Mouse (Mus musculus): Measurements from ENCODE around the gene Kctd12b. TPM values are rescaled to one million over a fixed set of nuclear protein-coding genes. Genes with fewer than 3 reads are reported as not detected.

Kctd12b gene
- 0.15 to 0.39 TPM (median 0.25 TPM) in 4 replicates for total RNA-seq (2023)

DNA sequence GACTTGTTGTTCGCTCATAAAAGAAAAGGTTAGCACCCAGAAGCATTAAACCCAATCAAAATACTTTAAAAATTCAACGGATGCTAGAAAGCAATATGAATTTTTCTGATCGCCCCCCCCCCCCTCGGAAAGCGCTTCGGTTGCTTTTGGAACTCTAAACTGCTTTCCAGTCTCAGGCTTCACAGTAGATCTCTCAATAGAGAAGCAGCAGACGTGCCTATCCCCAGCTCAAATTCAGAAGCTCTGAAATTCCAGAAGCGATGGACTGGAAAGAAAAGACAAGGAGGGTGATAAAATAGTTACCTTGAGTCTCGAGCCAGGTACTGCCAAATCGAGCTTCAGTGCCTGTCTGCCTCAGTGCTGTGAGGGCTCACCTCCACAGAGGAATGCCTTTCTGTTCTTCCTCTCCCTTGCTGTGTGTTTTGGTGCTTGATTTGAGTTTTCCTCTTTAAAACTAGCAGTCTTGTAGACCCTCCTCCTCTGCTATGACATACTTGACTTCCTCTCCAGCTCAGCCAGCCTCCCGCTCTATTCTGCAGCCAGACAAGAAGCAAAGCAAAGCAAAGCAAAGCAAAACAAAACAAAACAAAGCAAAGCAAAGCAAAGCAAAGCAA, at the start of gene Kctd12b:
Gene Kctd12b (minus strand): TSS at position 610 of the 614 bp plus-strand sequence.

DNA sequence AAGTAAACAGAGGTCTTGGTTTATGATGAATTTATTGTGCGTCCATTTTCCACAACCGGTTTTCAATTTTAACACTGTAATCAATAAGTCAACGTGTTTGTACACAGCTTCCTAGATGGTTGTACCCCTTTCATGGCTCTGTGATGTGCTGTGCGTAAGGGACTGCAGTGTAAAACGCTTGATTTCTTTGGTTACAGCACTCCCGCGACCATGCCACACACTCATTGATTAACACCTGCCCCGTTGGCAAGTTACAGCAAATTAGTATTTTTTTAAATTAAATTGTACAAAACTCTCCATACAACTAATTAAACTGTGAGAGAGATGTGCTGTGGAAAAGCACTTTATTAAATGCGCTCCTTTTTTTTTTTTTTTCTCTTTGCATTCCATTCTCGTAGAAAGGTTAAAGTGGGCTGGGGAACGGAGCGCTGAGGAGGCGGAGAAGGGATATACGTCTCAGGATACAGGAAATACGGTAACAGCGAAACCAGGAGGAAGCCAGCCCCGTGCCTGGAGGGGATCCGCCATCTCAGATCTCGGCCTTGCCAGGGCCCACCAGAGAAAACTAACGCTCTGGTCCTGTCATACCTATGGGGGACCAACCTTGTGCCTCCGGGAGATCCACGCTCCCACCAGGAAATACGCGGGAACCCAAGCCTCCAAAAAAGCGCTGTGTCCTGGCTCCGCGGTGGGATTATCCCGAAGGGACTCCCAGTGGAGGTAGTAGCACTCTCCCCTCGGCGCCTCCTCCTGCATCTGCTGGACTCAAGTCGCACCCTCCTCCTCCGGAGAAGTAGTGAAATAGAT, 27.1 kb upstream of the Kctd12b start, which contains the start of gene Nbdy:
Gene Nbdy (plus strand): TSS at position 481 of the 807 bp plus-strand sequence.

Other genes with a start within 250 kb of the Kctd12b start
- 50.2 to 53.5 TPM (median 52.0 TPM) in 4 replicates for gene Ubqln2, start 198.2 kb downstream of the Kctd12b start, total RNA-seq (2023)
- not detected in 4 replicates for gene Cypt3, start 137.8 kb downstream of the Kctd12b start, total RNA-seq (2023)
- gene Nbdy, start 27.2 kb upstream of the Kctd12b start, total RNA-seq (2023) = 5.5 to 6.8 TPM (median 6.1 TPM) in 4 replicates
- gene Spin2c, start 135.8 kb upstream of the Kctd12b start, total RNA-seq (2023) = 1.1 TPM in 1 of 4 replicates, not detected in the others

Data from B cell, adult 62 days (primary cell).